Mouse (Mus musculus): ENCODE data around the gene Rplp0.

- TF ChIP-seq CTCF (IDR thresholded peaks at IDR 0.05; ENCODE audit: borderline replicate concordance, insufficient read depth, low read depth, low read length), result no peak
- TF ChIP-seq POLR2A (IDR thresholded peaks at IDR 0.05; ENCODE audit: borderline replicate concordance, insufficient read depth, low read length), result no peak
Measured at GRCm38 (mm10) chr5:115513246-115513645, 46.0 kb upstream of the Rplp0 start.
